Mouse (Mus musculus): ENCODE results near the gene Tradd. TPM values are rescaled to one million over a fixed set of nuclear protein-coding genes. Genes with fewer than 3 reads are reported as not detected.
"Not testable (repeated sequence)": the region's sequence is repeated elsewhere in the genome, so short reads cannot be mapped to it uniquely, and the experiment has no call there.

Gene Tradd
- total RNA-seq, 4 experiments from 2014 or later = 15.5 to 20.0 (median 19.2) TPM

GRCm38 (mm10) chr8:105235206-105235605 lies 29.2 kb downstream of the Tradd start:
- DNase-seq = no peak

GRCm38 (mm10) chr8:105233126-105233935 lies 31.1 kb downstream of the Tradd start:
- DNase-seq = no peak

- not testable (repeated sequence) for DNase-seq
Measured at GRCm38 (mm10) chr8:105232321-105232693, 32.1 kb downstream of the Tradd start.

- DNase-seq = no peak
Measured at GRCm38 (mm10) chr8:105231503-105232320, 32.7 kb downstream of the Tradd start.

GRCm38 (mm10) chr8:105225917-105226316 lies 38.5 kb downstream of the Tradd start:
- no peak for DNase-seq

GRCm38 (mm10) chr8:105225272-105225593 lies 39.2 kb downstream of the Tradd start:
- no peak for DNase-seq

- DNase-seq = peak; percentile 90
Measured at GRCm38 (mm10) chr8:105224413-105225271, 39.8 kb downstream of the Tradd start, which contains the start of gene D230025D16Rik. TSS of gene D230025D16Rik (plus strand) at chr8:105225145.

GRCm38 (mm10) chr8:105223850-105224249 lies 40.6 kb downstream of the Tradd start:
- no peak for DNase-seq

- no peak for DNase-seq
Measured at GRCm38 (mm10) chr8:105217926-105218522, 46.4 kb downstream of the Tradd start.

GRCm38 (mm10) chr8:105214104-105214503 lies 50.3 kb downstream of the Tradd start:
- DNase-seq = no peak

GRCm38 (mm10) chr8:105209153-105210110 lies 55.0 kb downstream of the Tradd start:
- DNase-seq = no peak

Small RNA genes lying within 50 kb of the gene (microRNA-seq; reads per million reads assigned to microRNA genes)
- gene Gm27320 = 0 reads per million in 2 experiments
- 2,452 to 2,822 reads per million in 2 experiments for gene Mir328

Other genes with a start within 250 kb of the Tradd start
- gene Ces3a, start 216.0 kb downstream of the Tradd start, total RNA-seq (2022) = 1 to 10 TPM in 1 of 4 experiments, not detected in 3; 1.6 TPM
- under 1 TPM in 1 of 4 experiments, not detected in 3; 0.73 TPM for gene Ces3b, start 180.9 kb downstream of the Tradd start, total RNA-seq (2022)
- under 1 TPM in 2 of 4 experiments, not detected in 2; 0.16 to 0.24 TPM for gene Ces4a, start 132.8 kb downstream of the Tradd start, total RNA-seq (2022)
- gene Cbfb, start 93.9 kb downstream of the Tradd start, total RNA-seq (2022) = 100 to 1,000 TPM in 2 of 4 experiments, 10 to 100 TPM in 2; 71.5 to 127 (median 93.2) TPM
- 10 to 100 TPM; 25.0 to 31.8 (median 28.4) TPM for gene D230025D16Rik, start 39.5 kb downstream of the Tradd start, total RNA-seq (2022)
- gene B3gnt9, start 9.5 kb downstream of the Tradd start, total RNA-seq (2022) = 1 to 10 TPM; 3.5 to 5.9 (median 4.6) TPM
- 1 to 10 TPM; 3.9 to 5.4 (median 4.5) TPM for gene Fbxl8, start within 50 bp of the Tradd start, total RNA-seq (2022)
- 1 to 10 TPM; 2.1 to 4.8 (median 3.3) TPM for gene Hsf4, start 5.2 kb upstream of the Tradd start, total RNA-seq (2022)
- 10 to 100 TPM in 1 of 4 experiments, 1 to 10 TPM in 3; 5.5 to 11.7 (median 6.5) TPM for gene Nol3, start 11.5 kb upstream of the Tradd start, total RNA-seq (2022)
- gene 4931428F04Rik, start 25.3 kb upstream of the Tradd start, total RNA-seq (2022) = 1 to 10 TPM; 2.6 to 5.0 (median 4.6) TPM
- gene Exoc3l, start 31.5 kb upstream of the Tradd start, total RNA-seq (2022) = 10 to 100 TPM; 20.0 to 57.6 (median 36.8) TPM
- gene E2f4, start 33.1 kb upstream of the Tradd start, total RNA-seq (2022) = 10 to 100 TPM; 39.5 to 53.6 (median 42.0) TPM
- gene Elmo3, start 41.0 kb upstream of the Tradd start, total RNA-seq (2022) = 10 to 100 TPM in 2 of 4 experiments, 1 to 10 TPM in 2; 7.0 to 14.0 (median 9.3) TPM
- 10 to 100 TPM in 2 of 4 experiments, 1 to 10 TPM in 2; 3.1 to 14.2 (median 8.5) TPM for gene Lrrc29, start 61.7 kb upstream of the Tradd start, total RNA-seq (2022)
- 10 to 100 TPM; 62.1 to 66.9 (median 65.1) TPM for gene Tmem208, start 61.7 kb upstream of the Tradd start, total RNA-seq (2022)
- gene Fhod1, start 83.3 kb upstream of the Tradd start, total RNA-seq (2022) = 10 to 100 TPM; 11.8 to 21.9 (median 17.1) TPM
- gene Slc9a5, start 84.2 kb upstream of the Tradd start, total RNA-seq (2022) = 1 to 10 TPM in 3 of 4 experiments, under 1 TPM in 1; 0.73 to 1.9 (median 1.4) TPM
- gene Plekhg4, start 108.7 kb upstream of the Tradd start, total RNA-seq (2022) = 1 to 10 TPM in 2 of 4 experiments, under 1 TPM in 2; 0.42 to 2.7 (median 1.3) TPM
- gene Kctd19, start 148.9 kb upstream of the Tradd start, total RNA-seq (2022) = under 1 TPM in 1 of 4 experiments, not detected in 3; 0.15 TPM
- 10 to 100 TPM in 1 of 4 experiments, 1 to 10 TPM in 3; 4.1 to 10.1 (median 7.0) TPM for gene Lrrc36, start 149.0 kb upstream of the Tradd start, total RNA-seq (2022)
- gene Tppp3, start 206.9 kb upstream of the Tradd start, total RNA-seq (2022) = 10 to 100 TPM; 28.3 to 40.2 (median 33.0) TPM
- 10 to 100 TPM; 20.6 to 40.1 (median 31.3) TPM for gene Zdhhc1, start 232.3 kb upstream of the Tradd start, total RNA-seq (2022)